Mouse (Mus musculus): ENCODE measurements around the gene Mgll. TPM values are rescaled to one million over a fixed set of nuclear protein-coding genes. Genes with fewer than 3 reads are reported as not detected.

Gene Mgll
- polyA plus RNA-seq, 1 experiment, result 19.9 TPM

DNA sequence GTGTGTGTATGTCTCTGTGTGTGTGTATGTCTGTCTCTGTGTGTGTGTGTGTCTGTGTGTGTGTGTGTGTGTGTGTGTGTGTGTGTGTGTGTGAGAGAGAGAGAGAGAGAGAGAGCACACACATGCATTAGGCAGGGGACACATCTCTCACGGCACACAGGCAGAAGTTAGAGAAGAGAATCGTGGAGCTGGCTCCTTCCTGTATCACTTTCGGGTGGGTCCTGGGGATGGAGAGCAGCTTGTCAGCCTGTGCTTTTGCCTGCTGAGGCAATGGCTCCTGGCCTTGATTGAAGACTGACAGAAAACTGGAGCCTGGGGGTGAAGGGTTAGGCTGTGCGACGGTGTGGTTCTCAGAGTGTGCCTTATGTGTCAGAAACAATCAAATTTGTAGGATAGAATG is 8.2 kb upstream of the Mgll start:
- H3K4me3 ChIP-seq (ENCODE audit: insufficient read depth, low read length), result no peak overlapping the region
- H3K27ac ChIP-seq (ENCODE audit: insufficient read depth, low read length), result no peak overlapping the region
- H3K4me1 ChIP-seq (ENCODE audit: control insufficient read depth, insufficient read depth, low read length), result no peaks in the 10 kb centered on the region
- TF ChIP-seq POLR2A (IDR thresholded peaks at IDR 0.05; ENCODE audit: low read depth, low read length) (no peak), CTCF (IDR thresholded peaks at IDR 0.05; ENCODE audit: borderline replicate concordance, insufficient read depth, low read length) (no peak)

DNA sequence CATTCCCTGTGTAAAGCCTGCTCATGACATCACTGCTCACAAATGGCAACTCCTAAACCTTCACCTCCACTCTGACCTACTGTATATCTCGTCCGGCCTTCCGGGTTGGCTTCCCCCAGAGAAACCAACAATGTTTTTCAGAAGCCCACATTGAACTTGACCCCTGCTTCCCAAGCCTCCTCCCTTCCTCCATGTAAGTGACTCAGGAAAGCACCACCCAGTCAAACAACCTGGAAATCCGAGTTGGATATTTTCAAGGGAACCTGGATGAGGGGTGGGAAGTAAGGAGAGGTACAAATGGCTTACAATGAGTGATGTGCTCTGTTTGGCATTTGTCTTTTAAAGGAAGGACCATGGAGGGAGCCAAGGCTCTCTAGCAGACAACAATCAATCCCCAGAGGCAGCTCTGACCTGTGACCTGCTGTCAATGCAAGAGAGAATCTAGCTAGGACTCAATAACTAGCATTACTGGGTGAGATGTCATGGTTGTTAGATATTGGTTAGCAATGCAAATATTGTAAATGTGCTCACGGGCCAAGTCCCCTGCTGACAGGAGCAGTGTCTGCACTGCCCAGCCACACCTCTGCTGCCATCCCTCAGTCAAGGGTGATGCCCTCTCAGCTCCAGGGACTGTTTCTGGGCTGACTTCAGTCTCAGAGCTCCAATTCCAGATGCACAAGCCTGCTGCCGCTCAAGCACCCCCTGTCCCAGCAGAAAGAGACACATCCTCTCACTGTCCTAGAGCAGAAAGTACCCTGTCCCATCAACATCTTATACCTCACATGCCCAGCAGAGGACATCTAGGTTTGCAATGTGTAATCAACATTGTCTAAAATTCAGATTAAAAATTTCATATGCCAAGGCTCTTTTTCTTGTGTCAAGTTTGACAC is 6.8 kb upstream of the Mgll start:
- Histone ChIP-seq H3K4me1 (ENCODE audit: control insufficient read depth, insufficient read depth, low read length) (no peaks in the 10 kb centered on the region), H3K27ac (ENCODE audit: insufficient read depth, low read length) (no peak overlapping the region), H3K4me3 (ENCODE audit: insufficient read depth, low read length) (no peak overlapping the region)
- TF ChIP-seq CTCF (IDR thresholded peaks at IDR 0.05; ENCODE audit: borderline replicate concordance, insufficient read depth, low read length), result no peak
- TF ChIP-seq POLR2A (IDR thresholded peaks at IDR 0.05; ENCODE audit: low read depth, low read length), result no peak

- H3K27ac ChIP-seq (ENCODE audit: insufficient read depth, low read length), result no peak overlapping the region
- H3K4me3 ChIP-seq (ENCODE audit: insufficient read depth, low read length), result no peak overlapping the region
- no peaks in the 10 kb centered on the region for H3K4me1 ChIP-seq (ENCODE audit: control insufficient read depth, insufficient read depth, low read length)
- no peak for TF ChIP-seq POLR2A (IDR thresholded peaks at IDR 0.05; ENCODE audit: low read depth, low read length)
- no peak for TF ChIP-seq CTCF (IDR thresholded peaks at IDR 0.05; ENCODE audit: borderline replicate concordance, insufficient read depth, low read length)
Measured at GRCm38 (mm10) chr6:88718033-88718725, 6.0 kb upstream of the Mgll start.

GRCm38 (mm10) chr6:88721059-88721458 is 3.2 kb upstream of the Mgll start:
- Histone ChIP-seq H3K4me3 (ENCODE audit: insufficient read depth, low read length) (no peak overlapping the region), H3K4me1 (ENCODE audit: control insufficient read depth, insufficient read depth, low read length) (no peaks in the 10 kb centered on the region), H3K27ac (ENCODE audit: insufficient read depth, low read length) (no peak overlapping the region)
- TF ChIP-seq POLR2A (IDR thresholded peaks at IDR 0.05; ENCODE audit: low read depth, low read length) (no peak), CTCF (IDR thresholded peaks at IDR 0.05; ENCODE audit: borderline replicate concordance, insufficient read depth, low read length) (no peak)

- no peak for TF ChIP-seq CTCF (IDR thresholded peaks at IDR 0.05; ENCODE audit: borderline replicate concordance, insufficient read depth, low read length)
- TF ChIP-seq POLR2A (IDR thresholded peaks at IDR 0.05; ENCODE audit: low read depth, low read length), result no peak
- H3K27ac ChIP-seq (ENCODE audit: insufficient read depth, low read length), result no peak overlapping the region
- H3K4me3 ChIP-seq (ENCODE audit: insufficient read depth, low read length), result no peak overlapping the region
- H3K4me1 ChIP-seq (ENCODE audit: control insufficient read depth, insufficient read depth, low read length), result no peaks in the 10 kb centered on the region
Measured at GRCm38 (mm10) chr6:88722906-88723305, 1.3 kb upstream of the Mgll start.

- TF ChIP-seq POLR2A (IDR thresholded peaks at IDR 0.05; ENCODE audit: low read depth, low read length) (no peak), CTCF (IDR thresholded peaks at IDR 0.05; ENCODE audit: borderline replicate concordance, insufficient read depth, low read length) (no peak)
- no peak overlapping the region for H3K27ac ChIP-seq (ENCODE audit: insufficient read depth, low read length)
- H3K4me3 ChIP-seq (ENCODE audit: insufficient read depth, low read length), result no peak overlapping the region
- no peaks in the 10 kb centered on the region for H3K4me1 ChIP-seq (ENCODE audit: control insufficient read depth, insufficient read depth, low read length)
Measured at GRCm38 (mm10) chr6:88723806-88724312, 353 bp upstream of the Mgll start.

GRCm38 (mm10) chr6:88725590-88725989 is 1.4 kb downstream of the Mgll start:
- TF ChIP-seq CTCF (IDR thresholded peaks at IDR 0.05; ENCODE audit: borderline replicate concordance, insufficient read depth, low read length), result no peak
- no peak for TF ChIP-seq POLR2A (IDR thresholded peaks at IDR 0.05; ENCODE audit: low read depth, low read length)
- H3K27ac ChIP-seq (ENCODE audit: insufficient read depth, low read length), result no peak overlapping the region

GRCm38 (mm10) chr6:88726252-88727211 is 2.3 kb downstream of the Mgll start:
- TF ChIP-seq CTCF (IDR thresholded peaks at IDR 0.05; ENCODE audit: borderline replicate concordance, insufficient read depth, low read length) (no peak), POLR2A (IDR thresholded peaks at IDR 0.05; ENCODE audit: low read depth, low read length) (no peak)
- Histone ChIP-seq H3K27ac (ENCODE audit: insufficient read depth, low read length) (no peak overlapping the region), H3K4me1 (ENCODE audit: control insufficient read depth, insufficient read depth, low read length) (no peaks in the 10 kb centered on the region), H3K4me3 (ENCODE audit: insufficient read depth, low read length) (no peak overlapping the region)

More at GRCm38 (mm10) chr6:88725590-88725989, 1.4 kb downstream of the Mgll start:
- Histone ChIP-seq H3K4me3 (ENCODE audit: insufficient read depth, low read length) (no peak overlapping the region), H3K4me1 (ENCODE audit: control insufficient read depth, insufficient read depth, low read length) (no peaks in the 10 kb centered on the region)

- no peak overlapping the region for H3K4me3 ChIP-seq (ENCODE audit: insufficient read depth, low read length)
- no peaks in the 10 kb centered on the region for H3K4me1 ChIP-seq (ENCODE audit: control insufficient read depth, insufficient read depth, low read length)
- no peak overlapping the region for H3K27ac ChIP-seq (ENCODE audit: insufficient read depth, low read length)
- TF ChIP-seq POLR2A (IDR thresholded peaks at IDR 0.05; ENCODE audit: low read depth, low read length) (no peak), CTCF (IDR thresholded peaks at IDR 0.05; ENCODE audit: borderline replicate concordance, insufficient read depth, low read length) (no peak)
Measured at GRCm38 (mm10) chr6:88727490-88727889, 3.3 kb downstream of the Mgll start.
